Mouse (Mus musculus): ENCODE measurements around the gene B4galnt4.
"Not testable (repeated sequence)": the region's sequence is repeated elsewhere in the genome, so short reads cannot be mapped to it uniquely, and the experiment has no call there.

Gene B4galnt4

DNA sequence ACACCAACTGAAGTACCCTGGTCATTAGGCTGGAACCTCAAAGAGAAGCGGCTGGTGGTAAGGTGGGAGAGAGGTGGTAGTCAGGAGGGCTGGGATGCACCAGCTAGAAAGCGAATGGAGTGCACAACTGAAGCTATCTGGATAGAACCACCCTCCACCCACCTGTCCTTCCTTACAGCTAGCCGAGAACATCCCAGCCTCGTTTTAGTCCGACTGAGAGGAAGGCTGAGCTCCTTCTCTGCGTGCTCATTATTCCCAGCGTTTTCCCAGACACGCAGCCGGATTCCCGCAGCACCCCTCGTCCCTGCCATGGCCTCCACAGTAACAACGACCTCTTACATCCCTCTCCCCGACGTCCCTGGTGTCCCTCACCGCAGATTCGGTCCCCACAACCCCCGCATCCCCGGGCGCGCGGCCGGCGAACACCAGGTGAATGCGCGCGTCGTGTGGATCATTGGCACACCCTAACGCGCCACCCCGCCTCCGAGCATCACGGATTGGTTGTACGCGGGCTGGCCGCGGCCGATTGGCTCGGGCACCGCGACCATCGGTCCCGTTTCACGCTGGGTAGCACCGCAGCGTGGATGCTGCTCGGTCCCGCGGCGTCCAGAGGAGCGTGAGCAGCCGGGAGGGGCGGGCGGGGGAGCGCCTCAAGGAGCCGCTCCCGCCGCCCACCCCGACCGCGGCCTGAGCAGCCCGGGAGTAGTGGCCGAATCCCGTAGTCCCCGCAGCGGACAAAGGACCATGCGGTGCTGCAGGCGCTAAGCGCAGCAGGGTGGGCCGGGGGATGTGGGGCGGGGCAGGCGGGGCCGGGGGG lies at the start of gene B4galnt4:
Gene B4galnt4, plus strand, starts transcription at position 679 of the 817 bp plus-strand sequence.
- DNase-seq (ENCODE audit: low spot score): peak; percentile 76

GRCm38 (mm10) chr7:141011238-141011770 lies 49.6 kb upstream of the B4galnt4 start:
- no peak for DNase-seq (ENCODE audit: low spot score)

GRCm38 (mm10) chr7:141016707-141017697 lies 43.9 kb upstream of the B4galnt4 start:
- no peak for DNase-seq (ENCODE audit: low spot score)

DNA sequence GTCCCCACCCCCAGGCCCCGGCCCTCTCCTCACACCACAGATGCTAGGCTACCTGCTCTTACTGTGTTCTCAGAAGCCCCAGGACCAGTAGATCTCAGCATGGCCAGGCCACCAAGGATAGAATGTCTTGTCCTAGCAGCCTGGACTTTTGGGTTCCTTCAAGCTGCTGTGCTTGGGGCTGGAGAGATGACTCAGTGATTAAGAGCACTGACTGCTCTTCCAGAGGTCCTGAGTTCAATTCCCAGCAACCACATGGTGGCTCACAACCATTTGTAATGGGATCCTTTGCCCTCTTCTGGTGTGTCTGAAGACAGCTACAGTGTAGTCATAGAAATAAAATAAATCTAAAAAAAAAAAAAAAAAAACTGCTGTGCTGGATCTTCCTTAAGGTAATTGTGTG lies 43.1 kb upstream of the B4galnt4 start, which contains the start of gene Ifitm6:
Gene Ifitm6, minus strand, starts transcription at position 101 of the 400 bp plus-strand sequence.
- not testable (repeated sequence) for DNase-seq (ENCODE audit: low spot score)

GRCm38 (mm10) chr7:141019028-141019427 lies 41.9 kb upstream of the B4galnt4 start:
- no peak for DNase-seq (ENCODE audit: low spot score)

GRCm38 (mm10) chr7:141021489-141022449 lies 39.1 kb upstream of the B4galnt4 start:
- no peak for DNase-seq (ENCODE audit: low spot score)

- no peak for DNase-seq (ENCODE audit: low spot score)
Measured at GRCm38 (mm10) chr7:141024865-141025838, 35.8 kb upstream of the B4galnt4 start.

DNA sequence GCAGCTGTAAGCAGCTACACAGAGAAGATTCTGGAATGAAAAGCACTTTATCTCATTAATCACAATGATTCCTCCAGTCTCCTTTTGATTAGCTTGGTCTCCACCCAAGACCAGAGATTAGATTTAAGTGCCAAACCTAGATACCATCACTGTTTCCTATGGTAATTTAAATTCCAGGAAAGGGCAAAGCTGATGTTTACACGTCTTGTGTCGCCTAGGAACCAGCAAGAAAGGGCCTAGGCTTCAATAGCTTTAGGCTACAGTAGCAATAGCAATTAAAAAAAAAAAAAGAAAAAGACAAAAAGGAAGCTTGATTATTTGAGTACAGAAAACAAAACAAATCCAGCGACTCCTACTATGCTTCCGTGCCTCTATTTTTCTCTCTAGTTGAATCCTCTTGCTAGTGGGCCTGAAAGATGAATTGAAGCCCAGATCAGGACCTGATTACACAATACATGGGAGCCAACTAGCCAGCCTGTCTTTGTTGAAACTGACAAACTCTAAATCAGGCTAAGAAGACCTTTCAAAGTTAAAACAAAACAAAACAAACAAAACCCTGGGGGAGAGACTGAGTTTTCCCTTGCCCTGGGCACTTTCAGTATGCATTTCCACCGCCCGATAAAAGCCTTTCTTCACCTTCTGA lies 34.7 kb upstream of the B4galnt4 start:
- DNase-seq (ENCODE audit: low spot score): no peak

GRCm38 (mm10) chr7:141026740-141027098 lies 34.2 kb upstream of the B4galnt4 start:
- no peak for DNase-seq (ENCODE audit: low spot score)

DNA sequence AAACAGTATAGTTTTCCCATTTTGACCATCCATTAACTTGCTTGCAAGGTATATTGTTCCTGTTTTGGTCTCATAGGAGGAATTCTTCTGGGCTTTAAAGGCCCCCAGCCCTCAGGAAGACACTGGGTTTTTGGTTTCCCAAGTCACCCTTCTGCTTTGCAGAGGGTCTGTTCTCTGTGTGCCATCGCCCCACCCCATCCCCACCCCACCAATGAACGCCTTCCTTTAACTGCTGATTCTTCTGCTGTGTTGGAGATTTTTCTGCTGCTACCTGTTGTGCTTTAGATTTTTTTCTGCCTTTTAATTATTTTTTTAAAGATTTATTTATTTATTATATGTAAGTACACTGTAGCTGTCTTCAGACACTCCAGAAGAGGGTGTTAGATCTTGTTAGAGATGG lies 32.1 kb upstream of the B4galnt4 start, which contains the start of gene Gm17387:
Gene Gm17387, plus strand, starts transcription at position 301 of the 400 bp plus-strand sequence.
- no peak for DNase-seq (ENCODE audit: low spot score)

DNA sequence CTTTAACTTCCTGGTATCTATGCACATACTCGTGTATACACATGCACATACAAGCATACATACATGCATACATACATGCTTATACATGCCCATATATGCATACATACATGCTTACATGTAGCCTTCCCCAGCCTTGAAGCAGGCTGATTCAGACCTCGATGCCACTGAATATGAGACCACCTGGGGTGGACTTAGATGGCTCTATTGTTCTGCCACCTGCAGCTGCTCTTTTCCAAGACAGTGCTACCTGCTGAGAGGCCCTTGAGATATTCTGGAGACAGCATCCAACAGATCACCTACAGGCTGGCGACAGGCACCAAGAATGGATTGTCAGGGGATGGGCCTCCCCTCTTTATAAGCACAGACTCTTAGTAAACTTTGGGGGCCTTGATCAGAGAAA lies 30.5 kb upstream of the B4galnt4 start:
- DNase-seq (ENCODE audit: low spot score): no peak

- no peak for DNase-seq (ENCODE audit: low spot score)
Measured at GRCm38 (mm10) chr7:141032458-141033167, 28.3 kb upstream of the B4galnt4 start.

DNA sequence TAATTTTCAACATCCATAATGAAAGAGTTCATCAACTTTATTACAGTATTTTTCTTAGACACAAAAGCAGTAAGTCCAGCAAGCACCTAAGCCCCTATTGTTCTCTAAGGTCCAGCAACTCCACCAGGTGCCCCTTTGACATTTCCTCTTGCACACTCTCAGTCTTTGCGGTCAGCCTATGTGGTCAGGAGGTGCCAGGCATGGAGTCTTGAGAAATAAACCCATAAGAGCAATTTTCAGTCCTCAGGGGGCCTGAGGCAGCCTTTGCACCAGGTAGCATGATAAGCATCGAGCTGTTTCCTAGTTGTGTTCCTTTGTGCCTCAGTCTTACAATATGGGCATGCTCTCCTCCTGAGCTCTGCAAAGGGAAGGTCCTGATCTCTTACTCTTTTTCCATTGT lies 24.3 kb upstream of the B4galnt4 start:
- not testable (repeated sequence) for DNase-seq (ENCODE audit: low spot score)

- DNase-seq (ENCODE audit: low spot score): no peak
Measured at GRCm38 (mm10) chr7:141038090-141039032, 22.5 kb upstream of the B4galnt4 start.

DNA sequence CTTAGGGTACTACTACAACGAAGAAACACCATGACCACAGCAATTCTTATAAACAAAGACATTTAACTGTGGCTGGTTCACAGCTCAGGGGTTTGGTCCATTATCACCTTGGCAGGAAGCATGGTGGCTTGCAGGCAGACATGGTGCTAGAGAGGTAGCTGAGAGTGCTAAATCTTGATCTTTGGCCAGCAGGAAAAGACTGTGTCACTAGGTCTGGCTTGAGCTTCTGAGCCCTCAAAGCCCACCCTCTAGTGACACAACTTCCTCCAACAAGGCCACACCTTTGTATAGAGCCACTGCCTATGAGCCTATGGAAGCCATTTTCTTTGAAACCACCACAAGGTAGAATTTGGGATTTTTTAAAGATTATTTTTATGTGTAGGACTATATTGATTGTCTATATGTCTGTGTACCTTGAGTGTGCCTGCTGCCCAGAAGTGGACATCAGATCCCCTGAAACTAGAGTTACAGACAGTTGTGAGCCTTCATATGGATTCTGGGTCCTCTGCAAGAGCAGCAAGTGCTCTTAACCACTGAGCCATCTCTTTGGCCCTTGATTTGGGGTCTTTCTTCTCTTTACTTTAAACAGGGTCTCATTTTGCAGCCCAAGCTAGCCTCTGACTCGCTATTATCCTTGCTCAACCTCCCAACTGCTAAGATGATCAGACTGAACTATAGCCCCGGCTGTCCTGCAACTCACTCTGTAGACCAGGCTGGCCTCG lies 21.4 kb upstream of the B4galnt4 start:
- no peak for DNase-seq (ENCODE audit: low spot score)

GRCm38 (mm10) chr7:141040867-141041606 lies 19.9 kb upstream of the B4galnt4 start:
- DNase-seq (ENCODE audit: low spot score): no peak

All from urinary bladder, postnatal 14 days (tissue).